Mouse (Mus musculus) lung, postnatal 0 days (tissue): ENCODE measurements around the gene Pygb.

ENCODE experiments used
- CTCF ChIP-seq: IDR thresholded peaks from 2 replicates; pipeline ENCODE4 v1.5.1; 2016; ENCODE audit warnings: antibody characterized with exemption, mild to moderate bottlenecking
- EP300 ChIP-seq: IDR thresholded peaks from 2 replicates; pipeline ENCODE4 v1.6.1; 2016; ENCODE audit warnings: antibody characterized with exemption, mild to moderate bottlenecking, control low read depth

DNA sequence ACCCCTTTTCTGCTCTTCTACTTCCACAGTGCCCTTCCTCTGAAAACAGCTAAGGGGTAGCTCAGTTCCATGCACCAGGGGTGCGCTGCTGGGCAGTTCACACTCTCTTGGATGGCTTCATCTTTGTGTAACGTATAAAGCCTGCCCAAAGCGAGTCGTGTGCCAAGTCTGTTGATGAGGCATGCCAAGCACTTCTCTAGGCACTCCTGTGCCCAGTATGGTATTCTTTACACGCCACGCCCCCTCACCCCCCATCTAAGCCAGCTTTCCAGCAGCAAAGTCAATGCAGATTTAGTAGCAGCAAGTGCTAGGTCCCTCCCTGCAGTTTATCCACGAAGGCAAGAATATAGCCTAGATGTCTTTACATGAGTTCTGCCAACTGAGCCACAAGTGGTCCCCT is 48.1 kb downstream of the Pygb start:
- TF ChIP-seq CTCF (no peak), EP300 (no peak)
